Mouse (Mus musculus) lung, adult 10 weeks (tissue): Measurements from ENCODE around the gene Fopnl. TPM values are rescaled to one million over a fixed set of nuclear protein-coding genes. Genes with fewer than 3 reads are reported as not detected.

Experiments
- polyA plus RNA-seq: library from polyadenylated mRNA; stranded (reverse); fragments of 350-450 nt; fragmentation: Illumina TruSeq; extraction: RNeasy Lipid Tissue Mini Kit (QIAGEN cat#74804); gene quantifications from one replicate; pipeline ENCODE4 v1.2.3, GENCODE M21; 2014; ENCODE audit warnings: low read depth, low replicate concordance; ENCODE audit not compliant: insufficient read depth

Fopnl gene
- polyA plus RNA-seq = 52.2 TPM

DNA sequence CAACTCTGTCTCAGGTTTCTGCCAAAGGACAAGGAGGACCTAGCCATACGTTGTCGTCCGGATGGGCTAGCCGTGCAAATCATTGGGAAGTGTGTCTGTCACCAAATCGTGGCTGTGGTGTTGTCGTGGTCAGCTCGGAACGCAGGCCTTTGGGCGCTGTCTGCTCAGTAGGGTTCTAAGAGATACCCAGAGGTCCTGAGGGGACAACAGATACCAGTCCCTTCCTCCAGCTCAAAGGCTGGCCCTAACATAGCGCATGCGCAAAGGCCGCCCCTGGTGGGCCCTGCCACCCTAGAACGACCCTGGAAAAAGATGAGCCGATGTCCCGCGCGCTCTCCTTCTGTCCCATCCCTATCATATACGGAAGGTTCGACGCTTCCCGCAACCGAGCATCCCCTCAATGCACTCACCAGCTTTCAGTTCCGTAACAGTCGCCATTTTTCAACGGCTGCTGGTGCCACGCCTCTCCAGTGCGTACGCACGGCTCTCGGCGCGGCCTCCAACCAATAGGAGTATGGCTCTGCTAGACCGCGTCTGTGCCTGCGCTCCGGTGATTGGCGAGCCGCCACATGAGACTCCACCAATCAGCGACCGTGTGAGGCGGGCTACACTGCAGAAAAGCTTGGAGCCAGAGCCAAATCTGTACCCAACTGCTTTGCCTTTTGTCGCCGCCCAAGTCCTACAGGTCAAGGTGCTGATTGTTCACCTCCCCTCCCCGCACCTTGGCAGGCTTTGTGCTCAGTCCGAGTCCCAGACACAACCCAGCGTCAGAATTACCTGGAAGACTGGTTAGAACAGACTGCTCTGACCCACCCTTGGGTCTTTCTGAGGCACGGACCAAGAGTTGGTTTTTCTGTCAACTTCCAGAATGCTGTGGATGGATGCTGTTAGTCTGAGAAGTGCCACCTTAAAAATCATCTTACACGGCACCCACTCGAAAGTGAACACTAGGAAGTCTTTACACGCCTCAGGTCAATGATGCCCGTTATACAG, at the start of gene Fopnl:
Gene Fopnl (minus strand): TSS at position 522 of the 993 bp plus-strand sequence.

DNA sequence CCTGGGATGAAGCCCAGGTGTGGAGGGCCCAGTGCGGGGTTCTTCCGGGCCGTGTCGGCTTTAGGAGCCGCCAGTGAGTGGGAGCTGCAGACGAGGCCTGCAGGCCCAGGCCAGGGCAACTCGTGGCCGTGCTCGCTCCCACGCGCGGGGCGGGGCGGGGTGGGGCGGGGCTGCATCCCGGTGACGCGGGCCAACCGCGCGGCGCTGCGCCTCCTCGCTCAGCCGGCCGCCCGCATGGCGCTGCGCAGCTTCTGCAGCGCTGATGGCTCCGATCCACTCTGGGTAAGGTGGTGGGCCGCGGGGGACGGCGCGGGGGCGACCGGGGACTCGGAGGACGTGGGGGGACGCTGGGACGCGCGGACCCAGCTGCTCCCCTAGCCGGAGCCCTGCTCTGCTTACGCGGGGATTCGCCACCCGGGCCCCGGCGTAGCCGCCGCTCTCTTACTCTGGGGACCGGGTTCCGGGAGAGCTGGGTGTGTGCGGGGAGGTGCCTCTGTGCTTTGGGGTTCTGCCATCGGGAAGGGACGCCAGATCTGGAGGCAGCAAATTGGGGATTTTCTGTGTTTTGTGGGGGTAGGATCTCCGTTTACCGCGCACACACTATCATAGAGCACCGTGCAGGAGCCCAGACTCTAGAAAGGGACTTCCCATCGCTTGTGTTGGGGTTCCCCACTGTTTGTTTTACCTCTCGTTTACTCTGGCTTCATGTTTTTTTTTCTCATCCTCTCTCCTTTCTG, 44.3 kb upstream of the Fopnl start, which contains the start of gene Abcc1:
Gene Abcc1 (plus strand): TSS at position 197 of the 737 bp plus-strand sequence.

DNA sequence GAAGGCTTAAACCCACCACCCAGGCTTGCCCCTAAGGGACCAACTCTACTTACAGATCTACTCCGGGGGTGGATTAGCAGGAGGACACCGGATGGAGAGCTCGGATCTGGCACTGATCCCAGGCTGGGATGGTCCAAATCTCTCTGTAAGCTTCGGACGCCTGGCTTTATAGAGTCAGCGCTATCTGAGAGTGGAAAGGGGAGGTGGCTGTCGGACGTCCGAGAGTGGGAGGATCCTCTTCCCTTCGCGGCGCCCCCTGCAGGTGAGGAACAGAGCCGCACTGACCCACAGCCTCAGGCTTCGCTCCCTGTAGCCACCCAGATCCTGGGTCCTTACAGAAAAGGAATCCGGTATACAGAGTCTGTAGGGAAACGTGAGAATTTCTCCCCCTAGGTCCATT, 26.0 kb downstream of the Fopnl start, which contains the start of gene Myh11:
Gene Myh11 (minus strand): TSS at position 150 of the 400 bp plus-strand sequence.

Other genes starting within 250 kb of the Fopnl start
- gene Nde1, start 154.1 kb downstream of the Fopnl start, polyA plus RNA-seq = 27.3 TPM
- gene Marf1, start 154.1 kb downstream of the Fopnl start, polyA plus RNA-seq = 13.2 TPM
- gene Myh11, start 26.0 kb downstream of the Fopnl start, polyA plus RNA-seq = 24.8 TPM
- gene Abcc1, start 44.2 kb upstream of the Fopnl start, polyA plus RNA-seq = 4.6 TPM
- gene A630010A05Rik, start 244.9 kb upstream of the Fopnl start, polyA plus RNA-seq = not detected